In the genomic region with DNA sequence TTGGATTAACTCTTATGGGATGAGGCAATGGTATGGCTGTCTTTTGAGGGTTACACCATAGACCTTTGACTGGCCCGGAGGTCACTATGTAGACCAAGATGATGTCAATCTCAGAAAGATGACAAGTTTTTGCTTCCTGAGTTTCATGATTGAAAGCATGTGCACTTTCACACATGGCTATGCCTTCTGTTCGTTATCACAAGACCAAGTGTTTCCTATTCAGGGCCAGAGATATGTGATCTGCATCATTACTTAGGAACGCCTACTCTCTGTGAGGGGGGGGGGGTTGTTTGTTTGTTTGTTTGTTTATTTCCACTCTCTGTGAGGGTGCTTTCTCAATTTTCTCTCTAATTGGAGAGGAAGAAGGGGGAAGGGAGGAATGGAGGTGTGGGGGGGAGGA, we compare ENCODE assay signal across 1 mouse cellular context.
TF ChIP-seq lines count a peak whose summit lies in the region.

No protein-coding gene starts in this region.

TF ChIP-seq in MEL, 35 proteins besides CTCF, POLR2A, EP300 and RAD21 (continued from another document):
- TF ChIP-seq MEF2A (IDR thresholded peaks at IDR 0.05; ENCODE audit: extremely low read depth, insufficient replicate concordance, low read depth, low read length, poor library complexity, severe bottlenecking) (no peak), MYB (IDR thresholded peaks at IDR 0.05; ENCODE audit: low read depth, low read length) (no peak), KAT2A (conservative IDR thresholded peaks at IDR 0.05; ENCODE audit: low read depth, low read length) (no peak)
